Mouse (Mus musculus) kidney, postnatal 14 days (tissue): ENCODE results near the gene Etfrf1.

Experiments
- DNase-seq: peaks from one replicate; pipeline ENCODE4 v3.0.0; 2022; ENCODE audit warnings: mixed read lengths

Gene Etfrf1

GRCm38 (mm10) chr6:145234391-145234790 lies 23.5 kb downstream of the Etfrf1 start:
- no peak for DNase-seq

- no peak for DNase-seq
Measured at GRCm38 (mm10) chr6:145235367-145235766, 24.4 kb downstream of the Etfrf1 start.

- no peak for DNase-seq
Measured at GRCm38 (mm10) chr6:145237148-145237547, 26.2 kb downstream of the Etfrf1 start.

- DNase-seq = no peak
Measured at GRCm38 (mm10) chr6:145240285-145240684, 29.4 kb downstream of the Etfrf1 start.

- DNase-seq = no peak
Measured at GRCm38 (mm10) chr6:145242521-145242920, 31.6 kb downstream of the Etfrf1 start.

GRCm38 (mm10) chr6:145246841-145247240 lies 35.9 kb downstream of the Etfrf1 start:
- no peak for DNase-seq

GRCm38 (mm10) chr6:145247886-145248285 lies 37.0 kb downstream of the Etfrf1 start:
- no peak for DNase-seq

GRCm38 (mm10) chr6:145249291-145250184 lies 38.6 kb downstream of the Etfrf1 start:
- peak; percentile 68 for DNase-seq

- peak; percentile 96 for DNase-seq
Measured at GRCm38 (mm10) chr6:145250185-145250791, 39.4 kb downstream of the Etfrf1 start, which contains the start of gene Kras. Kras (minus strand) TSS chr6:145250239.

- DNase-seq = no peak
Measured at GRCm38 (mm10) chr6:145250820-145251219, 39.9 kb downstream of the Etfrf1 start.

- DNase-seq = peak; percentile 17
Measured at GRCm38 (mm10) chr6:145255952-145256700, 45.2 kb downstream of the Etfrf1 start.

- DNase-seq = no peak
Measured at GRCm38 (mm10) chr6:145256701-145257073, 45.8 kb downstream of the Etfrf1 start.

GRCm38 (mm10) chr6:145262314-145262713 lies 51.4 kb downstream of the Etfrf1 start:
- DNase-seq = no peak
